In the genomic region with DNA sequence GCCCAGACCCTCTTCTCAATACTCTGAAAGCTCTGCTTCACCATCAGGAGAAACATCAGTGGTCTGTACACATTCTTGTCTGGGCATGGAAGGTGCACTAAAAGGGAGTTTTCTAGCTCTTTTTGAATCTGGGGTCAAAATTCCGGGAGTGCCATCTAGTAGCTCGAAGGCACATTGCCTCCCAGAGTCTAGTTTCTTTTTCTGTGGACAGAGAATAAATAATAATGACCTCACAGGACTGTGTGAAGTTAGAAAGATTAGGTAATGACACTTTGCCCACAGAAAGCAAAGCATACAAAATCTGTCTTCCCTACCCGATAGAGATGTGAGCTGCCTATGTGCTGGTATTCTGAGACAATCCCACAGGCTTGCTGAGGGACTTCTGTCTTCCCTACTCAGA, we compare ENCODE assay signal across 25 mouse cellular contexts. TPM values are rescaled to one million over a fixed set of nuclear protein-coding genes. Genes with fewer than 3 reads are reported as not detected.
DNase-seq lines count a peak whose midpoint lies in the region; ATAC-seq and TF ChIP-seq lines count a peak whose summit lies in the region.
"Had no signal": no experiment of that assay in that cellular context is flagged by ENCODE, and none has a peak within 500 bp of the region (broad histone marks: within the 10 kb centered on the region; RNA-seq: fewer than 3 reads in every experiment).

No protein-coding gene starts in this region.

- no peaks in the 10 kb centered on the region for H3K79me2 ChIP-seq in heart, adult 2 months (replicated peaks; ENCODE audit: control insufficient read depth, insufficient read depth, low read length)

- H3K36me3 ChIP-seq in kidney, postnatal 0 days (ENCODE audit: insufficient read depth, low read length), result 0 out of 2 replicates have a peak, but pooled peaks cover 17% of the 10 kb centered on the region
- peaks cover 3% of the 10 kb centered on the region for H3K36me3 ChIP-seq in kidney, adult 2 months (ENCODE audit: control insufficient read depth, insufficient read depth, low read length)
- H3K36me3 ChIP-seq in liver, embryonic 16.5 days (ENCODE audit: control insufficient read depth, insufficient read depth), result peaks cover 10% of the 10 kb centered on the region; the same call in 1 of the 2 replicates
- H3K36me3 ChIP-seq in liver, embryonic 12.5 days, result peaks cover 85% of the 10 kb centered on the region
- H3K36me3 ChIP-seq in ES-Bruce4 (ENCODE audit: control insufficient read depth, insufficient read depth, low read length, poor library complexity, severe bottlenecking), result no peaks in the 10 kb centered on the region
- H3K36me3 ChIP-seq in stomach, postnatal 0 days (ENCODE audit: control insufficient read depth, insufficient read depth, low read length), result peaks cover 18% of the 10 kb centered on the region
- H3K36me3 ChIP-seq in heart, adult 2 months (ENCODE audit: control insufficient read depth, insufficient read depth, low read length), result no peaks in the 10 kb centered on the region; the same call in 1 of the 2 replicates

- H3K4me3 ChIP-seq in kidney, postnatal 0 days (replicated peaks; ENCODE audit: low read depth, low read length), result no peak overlapping the region
- H3K4me3 ChIP-seq in kidney, adult 2 months (ENCODE audit: insufficient read depth, low read depth, low read length), result no peak overlapping the region
- H3K4me3 ChIP-seq in liver, embryonic 16.5 days (ENCODE audit: low read depth, low read length), result no peak overlapping the region
- no peak overlapping the region for H3K4me3 ChIP-seq in liver, embryonic 12.5 days
- H3K4me3 ChIP-seq in ES-Bruce4 (ENCODE audit: low read depth, low read length), result no peak overlapping the region
- no peak overlapping the region for H3K4me3 ChIP-seq in stomach, postnatal 0 days (ENCODE audit: low read depth, low read length)
- H3K4me3 ChIP-seq in heart, adult 2 months, result no peak overlapping the region
- H3K4me3 ChIP-seq: embryonic facial prominence, embryonic 10.5 days; embryonic facial prominence, embryonic 12.5 days; forebrain, embryonic 13.5 days; forebrain, embryonic 15.5 days had no signal

- H3K27ac ChIP-seq in kidney, postnatal 0 days, result 0 out of 2 replicates have a peak overlapping the region, but pooled peaks have one; percentile 1
- H3K27ac ChIP-seq in kidney, adult 2 months (ENCODE audit: insufficient read depth, low read depth, low read length), result no peak overlapping the region
- no peak overlapping the region for H3K27ac ChIP-seq in liver, embryonic 16.5 days (ENCODE audit: low read length)
- no peak overlapping the region for H3K27ac ChIP-seq in liver, embryonic 12.5 days
- H3K27ac ChIP-seq in ES-Bruce4 (ENCODE audit: insufficient read depth, low read length), result peak overlapping the region; percentile 52; the same call in 1 of the 2 replicates
- H3K27ac ChIP-seq in stomach, postnatal 0 days (replicated peaks), result no peak overlapping the region
- H3K27ac ChIP-seq in heart, adult 2 months, result no peak overlapping the region
- H3K27ac ChIP-seq: embryonic facial prominence, embryonic 12.5 days; forebrain, embryonic 13.5 days; forebrain, embryonic 15.5 days had no signal

- no peak for TF ChIP-seq CTCF in kidney, postnatal 0 days (IDR thresholded peaks at IDR 0.05; ENCODE audit: low read depth)
- TF ChIP-seq CTCF in kidney, adult 2 months (conservative IDR thresholded peaks at IDR 0.05; ENCODE audit: insufficient read depth, insufficient read length, low read depth, low read length), result no peak
- no peak for TF ChIP-seq CTCF in ES-Bruce4 (IDR thresholded peaks at IDR 0.05; ENCODE audit: low read depth, low read length)
- TF ChIP-seq CTCF in stomach, postnatal 0 days (IDR thresholded peaks at IDR 0.05; ENCODE audit: low read depth), result no peak
- TF ChIP-seq CTCF in heart, adult 2 months (IDR thresholded peaks at IDR 0.05), result no peak

- no peak for TF ChIP-seq POLR2A in kidney, adult 2 months (IDR thresholded peaks at IDR 0.05; ENCODE audit: low read depth, low read length)
- TF ChIP-seq POLR2A in ES-Bruce4 (IDR thresholded peaks at IDR 0.05; ENCODE audit: insufficient read depth, low read length), result no peak
- no peak for TF ChIP-seq POLR2A in heart, adult 2 months (IDR thresholded peaks at IDR 0.05; ENCODE audit: insufficient read depth, low read depth, low read length)

- TF ChIP-seq EP300 in ES-Bruce4 (IDR thresholded peaks at IDR 0.05; ENCODE audit: insufficient read depth, low read depth, low read length), result no peak
- TF ChIP-seq EP300 in stomach, postnatal 0 days (optimal IDR thresholded peaks at IDR 0.05), result no peak
- TF ChIP-seq EP300 in heart, adult 2 months (IDR thresholded peaks at IDR 0.05; ENCODE audit: insufficient read depth, low read depth, low read length), result no peak

- no peak for DNase-seq in kidney, postnatal 0 days (ENCODE audit: low spot score)
- no peak for DNase-seq in kidney, adult 2 months
- DNase-seq in stomach, postnatal 0 days (ENCODE audit: low spot score), result no peak
- no peak for DNase-seq in heart, adult 2 months
- DNase-seq: B cell, adult 2 months; cerebellum, adult 11-12 months; cerebellum, adult 2 months; cerebellum, adult 9-10 months; cerebellum, postnatal 10 days; cerebellum, postnatal 25 days had no signal

- intact Hi-C loops in heart, adult 2 months (cut with DNase I), result no loop called here

- no peaks in the 10 kb centered on the region for H3K4me1 ChIP-seq in kidney, postnatal 0 days (replicated peaks; ENCODE audit: insufficient read depth, low read length)
- no peaks in the 10 kb centered on the region for H3K4me1 ChIP-seq in kidney, adult 2 months (ENCODE audit: control insufficient read depth, insufficient read depth, low read length)
- no peaks in the 10 kb centered on the region for H3K4me1 ChIP-seq in liver, embryonic 16.5 days (ENCODE audit: control insufficient read depth, low read depth, low read length)
- H3K4me1 ChIP-seq in liver, embryonic 12.5 days, result 0 out of 2 replicates have a peak, but pooled peaks cover 8% of the 10 kb centered on the region
- no peaks in the 10 kb centered on the region for H3K4me1 ChIP-seq in ES-Bruce4 (ENCODE audit: control insufficient read depth, insufficient read depth, low read length)
- H3K4me1 ChIP-seq in stomach, postnatal 0 days (replicated peaks; ENCODE audit: control insufficient read depth, insufficient read depth), result no peaks in the 10 kb centered on the region
- no peaks in the 10 kb centered on the region for H3K4me1 ChIP-seq in heart, adult 2 months (ENCODE audit: control insufficient read depth, insufficient read depth, low read length)
- H3K4me1 ChIP-seq: embryonic facial prominence, embryonic 12.5 days; forebrain, embryonic 13.5 days; forebrain, embryonic 15.5 days had no signal

- 78% methylated on average over 3 of the region's 3 CpGs for WGBS in kidney, postnatal 0 days
- 70% methylated on average over 3 of the region's 3 CpGs for WGBS in kidney, adult 2 months
- WGBS in liver, embryonic 16.5 days (ENCODE audit: insufficient replicate concordance), result 73% methylated on average over 3 of the region's 3 CpGs
- 83% methylated on average over 3 of the region's 3 CpGs for WGBS in liver, embryonic 12.5 days (ENCODE audit: insufficient replicate concordance)
- 59% methylated on average over 3 of the region's 3 CpGs for WGBS in stomach, postnatal 0 days
- WGBS in heart, adult 2 months, result 83% methylated on average over 3 of the region's 3 CpGs

- no peaks in the 10 kb centered on the region for H3K27me3 ChIP-seq in kidney, postnatal 0 days (ENCODE audit: insufficient read depth, low read length)
- H3K27me3 ChIP-seq in kidney, adult 2 months (replicated peaks; ENCODE audit: control insufficient read depth, insufficient read depth, low read length), result no peaks in the 10 kb centered on the region
- no peaks in the 10 kb centered on the region for H3K27me3 ChIP-seq in liver, embryonic 16.5 days (ENCODE audit: control insufficient read depth, insufficient read depth, low read depth, low read length)
- H3K27me3 ChIP-seq in liver, embryonic 12.5 days (replicated peaks), result no peaks in the 10 kb centered on the region
- no peaks in the 10 kb centered on the region for H3K27me3 ChIP-seq in ES-Bruce4 (ENCODE audit: control insufficient read depth, insufficient read depth, low read length, poor library complexity, severe bottlenecking)
- no peaks in the 10 kb centered on the region for H3K27me3 ChIP-seq in stomach, postnatal 0 days (ENCODE audit: control insufficient read depth, insufficient read depth, low read length)
- no peaks in the 10 kb centered on the region for H3K27me3 ChIP-seq in heart, adult 2 months (ENCODE audit: control insufficient read depth, insufficient read depth, low read length)
- H3K27me3 ChIP-seq: CH12.LX; embryonic facial prominence, embryonic 12.5 days; forebrain, embryonic 13.5 days; forebrain, embryonic 15.5 days had no signal

- no peaks in the 10 kb centered on the region for H3K9me3 ChIP-seq in kidney, postnatal 0 days (replicated peaks; ENCODE audit: low read length)
- no peaks in the 10 kb centered on the region for H3K9me3 ChIP-seq in liver, embryonic 16.5 days (replicated peaks; ENCODE audit: control insufficient read depth, low read length)
- no peaks in the 10 kb centered on the region for H3K9me3 ChIP-seq in liver, embryonic 12.5 days (replicated peaks)
- no peaks in the 10 kb centered on the region for H3K9me3 ChIP-seq in ES-Bruce4 (replicated peaks; ENCODE audit: control insufficient read depth, insufficient read depth, low read length, poor library complexity, severe bottlenecking)
- H3K9me3 ChIP-seq in stomach, postnatal 0 days (ENCODE audit: control insufficient read depth, low read length), result no peaks in the 10 kb centered on the region
- H3K9me3 ChIP-seq: embryonic facial prominence, embryonic 10.5 days; embryonic facial prominence, embryonic 12.5 days; forebrain, embryonic 13.5 days; forebrain, embryonic 15.5 days had no signal

- H3K4me2 ChIP-seq in kidney, postnatal 0 days (ENCODE audit: low read length), result no peak overlapping the region
- no peak overlapping the region for H3K4me2 ChIP-seq in liver, embryonic 16.5 days (ENCODE audit: low read depth, low read length)
- H3K4me2 ChIP-seq in liver, embryonic 12.5 days, result no peak overlapping the region
- H3K4me2 ChIP-seq in stomach, postnatal 0 days (replicated peaks; ENCODE audit: low read depth), result no peak overlapping the region
- H3K4me2 ChIP-seq: embryonic facial prominence, embryonic 12.5 days; forebrain, embryonic 13.5 days; forebrain, embryonic 15.5 days had no signal

- ATAC-seq in kidney, postnatal 0 days (replicated peaks; ENCODE audit: low FRiP score, low read depth), result no peak
- ATAC-seq in liver, embryonic 16.5 days (ENCODE audit: low read depth), result peak; percentile 21; the same call in 1 of the 2 replicates
- no peak for ATAC-seq in liver, embryonic 12.5 days
- ATAC-seq in stomach, postnatal 0 days (ENCODE audit: low FRiP score, low TSS enrichment), result peak; percentile 38; the same call in 1 of the 2 replicates
- ATAC-seq: CD4-positive, CD25-positive, alpha-beta regulatory T cell, adult 4 months; forebrain, embryonic 13.5 days; forebrain, embryonic 15.5 days had no signal

- no peak overlapping the region for H3K9ac ChIP-seq in kidney, postnatal 0 days (ENCODE audit: low read depth, low read length)
- H3K9ac ChIP-seq in liver, embryonic 16.5 days (ENCODE audit: low read depth, low read length), result no peak overlapping the region
- H3K9ac ChIP-seq in liver, embryonic 12.5 days, result no peak overlapping the region
- no peak overlapping the region for H3K9ac ChIP-seq in ES-Bruce4 (ENCODE audit: low read depth, poor library complexity, severe bottlenecking)
- H3K9ac ChIP-seq in stomach, postnatal 0 days (ENCODE audit: low read length), result no peak overlapping the region
- no peak overlapping the region for H3K9ac ChIP-seq in heart, adult 2 months (ENCODE audit: low read depth, low read length)
- H3K9ac ChIP-seq: embryonic facial prominence, embryonic 12.5 days; forebrain, embryonic 13.5 days; forebrain, embryonic 15.5 days had no signal

RNA-seq across cellular contexts. Expression of gene Icam2, which starts 22.6 kb away (rescaled TPM):
- polyA plus RNA-seq in kidney, postnatal 0 days (2015; fragmentation: Nextera tagmentation; extraction: Ambion mirVana), result 62.5 and 63.3 TPM in 2 replicates
- polyA plus RNA-seq in kidney, adult 2 months (2012; rRNA removed), result 35.0 and 38.1 TPM in 2 replicates
- polyA plus RNA-seq in liver, embryonic 16.5 days (2015; fragmentation: Nextera tagmentation; extraction: Ambion mirVana), result 13.4 and 14.8 TPM in 2 replicates
- 22.8 and 23.1 TPM in 2 replicates for polyA plus RNA-seq in liver, embryonic 12.5 days (2016; fragmentation: Nextera tagmentation; extraction: Ambion mirVana)
- not detected in 2 replicates for polyA plus RNA-seq in ES-Bruce4 (2011; ENCODE audit: insufficient read depth, insufficient read length, low read depth, missing spikeins)
- 12.7 and 13.2 TPM in 2 replicates for polyA plus RNA-seq in stomach, postnatal 0 days (2015; fragmentation: Nextera tagmentation; extraction: Ambion mirVana)
- 10 to 100 TPM; 22.0 to 22.4 TPM for total RNA-seq in heart, adult 2 months (2021)
- polyA plus RNA-seq in heart, adult 2 months (2012; rRNA removed), result 46.8 and 60.4 TPM in 2 replicates

RNA-seq across cellular contexts. Expression of gene Prr29, which starts 45.2 kb away (rescaled TPM):
- 0.15 and 0.24 TPM in 2 replicates for polyA plus RNA-seq in kidney, postnatal 0 days (2015; fragmentation: Nextera tagmentation; extraction: Ambion mirVana)
- polyA plus RNA-seq in kidney, adult 2 months (2012; rRNA removed), result 0.12 and 0.58 TPM in 2 replicates
- polyA plus RNA-seq in liver, embryonic 16.5 days (2015; fragmentation: Nextera tagmentation; extraction: Ambion mirVana), result not detected in 2 replicates
- polyA plus RNA-seq in liver, embryonic 12.5 days (2016; fragmentation: Nextera tagmentation; extraction: Ambion mirVana), result not detected in 2 replicates
- not detected in 2 replicates for polyA plus RNA-seq in ES-Bruce4 (2011; ENCODE audit: insufficient read depth, insufficient read length, low read depth, missing spikeins)
- polyA plus RNA-seq in stomach, postnatal 0 days (2015; fragmentation: Nextera tagmentation; extraction: Ambion mirVana), result 0.23 and 0.41 TPM in 2 replicates
- total RNA-seq in heart, adult 2 months (2021), result under 1 TPM; 0.37 to 0.48 TPM
- 7.9 and 10.4 TPM in 2 replicates for polyA plus RNA-seq in heart, adult 2 months (2012; rRNA removed)
- total RNA-seq: adrenal gland, adult 18-20 months; adrenal gland, postnatal 14 days; adrenal gland, postnatal 36 days; ES-E14; MEL had no signal
- polyA plus RNA-seq: embryonic facial prominence, embryonic 10.5 days; embryonic facial prominence, embryonic 12.5 days; forebrain, embryonic 11.5 days; forebrain, embryonic 13.5 days; forebrain, embryonic 15.5 days had no signal

RNA-seq across cellular contexts. Expression of gene Scn4a, which starts 57.4 kb away (rescaled TPM):
- polyA plus RNA-seq in kidney, postnatal 0 days (2015; fragmentation: Nextera tagmentation; extraction: Ambion mirVana), result 0.22 and 0.37 TPM in 2 replicates
- 0.11 and 1.9 TPM in 2 replicates for polyA plus RNA-seq in kidney, adult 2 months (2012; rRNA removed)
- polyA plus RNA-seq in liver, embryonic 16.5 days (2015; fragmentation: Nextera tagmentation; extraction: Ambion mirVana), result 0.04 and 0.13 TPM in 2 replicates
- 0.02 TPM in 1 of 2 replicates, not detected in the other for polyA plus RNA-seq in liver, embryonic 12.5 days (2016; fragmentation: Nextera tagmentation; extraction: Ambion mirVana)
- not detected in 2 replicates for polyA plus RNA-seq in ES-Bruce4 (2011; ENCODE audit: insufficient read depth, insufficient read length, low read depth, missing spikeins)
- 0.02 and 0.12 TPM in 2 replicates for polyA plus RNA-seq in stomach, postnatal 0 days (2015; fragmentation: Nextera tagmentation; extraction: Ambion mirVana)
- 10 to 100 TPM; 22.1 to 22.8 TPM for total RNA-seq in heart, adult 2 months (2021)
- polyA plus RNA-seq in heart, adult 2 months (2012; rRNA removed), result 11.9 and 20.7 TPM in 2 replicates
- polyA plus RNA-seq: forebrain, embryonic 11.5 days; forebrain, embryonic 13.5 days; forebrain, embryonic 15.5 days had no signal

Comparison
In these comparisons a context has a peak if more than half of its experiments do, and no peak if none do; other contexts are left out.
1. ATAC-seq: peak in liver, embryonic 16.5 days (single experiment) and stomach, postnatal 0 days (single experiment); none in kidney, postnatal 0 days (single experiment) and liver, embryonic 12.5 days (single experiment).
2. H3K27ac ChIP-seq: peak in kidney, postnatal 0 days (single experiment) and ES-Bruce4 (single experiment); none in kidney, adult 2 months (single experiment), liver, embryonic 16.5 days (single experiment), liver, embryonic 12.5 days (single experiment), stomach, postnatal 0 days (single experiment) and heart, adult 2 months (single experiment).
3. RNA of gene Icam2, which starts 22.6 kb away (polyA plus RNA-seq): 62.5 to 63.3 TPM in kidney, postnatal 0 days, 46.8 to 60.4 TPM in heart, adult 2 months, 35.0 to 38.1 TPM in kidney, adult 2 months, 22.8 to 23.1 TPM in liver, embryonic 12.5 days, 13.4 to 14.8 TPM in liver, embryonic 16.5 days and 12.7 to 13.2 TPM in stomach, postnatal 0 days; not detected in ES-Bruce4; every median in the first group is over 10 times any median in the second.